Mouse (Mus musculus) adrenal gland, adult 10 weeks (tissue): ENCODE results near the gene Lrig2. TPM values are rescaled to one million over a fixed set of nuclear protein-coding genes. Genes with fewer than 3 reads are reported as not detected.

Experiments used
- polyA plus RNA-seq: library from polyadenylated mRNA; stranded (reverse); fragments of 350-450 nt; fragmentation: Illumina TruSeq; extraction: RNeasy Lipid Tissue Mini Kit (QIAGEN cat#74804); gene quantifications from one replicate; pipeline ENCODE4 v1.2.3, GENCODE M21; 2014; ENCODE audit warnings: low read depth, low replicate concordance

The Lrig2 gene
- 23.1 TPM for polyA plus RNA-seq

DNA sequence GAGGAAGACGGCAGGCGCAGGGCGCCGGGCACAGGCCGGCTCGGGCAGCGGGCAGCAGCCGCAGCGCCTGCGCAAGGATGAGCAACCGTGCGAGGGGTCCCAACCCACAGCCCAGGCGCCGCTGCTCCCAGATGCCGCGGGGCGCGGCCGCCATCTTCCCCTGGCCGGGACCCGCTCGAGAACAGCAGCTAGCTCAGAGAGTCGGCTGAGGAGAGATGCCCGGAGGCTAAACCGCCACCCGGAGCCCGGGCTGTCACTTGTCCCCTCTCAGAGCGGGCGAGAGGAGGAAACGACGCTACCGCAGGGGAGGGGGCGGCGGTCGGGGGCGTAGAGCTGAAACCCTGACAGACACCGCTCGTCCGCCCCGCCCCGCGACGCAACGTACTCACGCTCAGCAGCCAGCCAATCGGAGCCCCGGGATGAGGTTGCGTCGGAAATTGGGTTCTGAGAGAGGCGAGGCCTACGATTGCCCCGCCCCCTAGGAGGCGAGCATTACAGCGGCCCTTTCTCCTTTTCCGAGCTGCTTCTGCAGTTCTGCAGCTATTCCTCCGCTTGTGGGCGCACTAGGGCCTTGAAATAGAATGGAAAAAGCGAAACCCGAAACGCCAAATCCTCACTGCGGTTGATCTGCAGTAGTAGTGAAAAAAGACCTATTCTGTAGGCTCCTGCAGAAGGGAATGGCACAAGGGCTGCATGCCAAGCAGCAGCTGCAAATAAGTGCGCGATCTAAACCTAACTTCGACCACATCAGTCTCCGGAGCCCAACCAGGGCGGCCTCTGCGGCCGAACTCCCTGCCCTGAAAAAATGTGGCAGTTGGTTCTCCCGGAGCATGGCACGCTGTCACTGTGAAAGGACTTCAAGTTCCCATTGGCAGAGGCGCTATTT, at the start of gene Lrig2:
Lrig2 (minus strand) TSS at position 381 of the 886 bp plus-strand sequence.

Other genes with a start within 250 kb of the Lrig2 start
- gene Slc16a1, start 126.8 kb upstream of the Lrig2 start, polyA plus RNA-seq: 43.1 TPM